Mouse (Mus musculus) heart, embryonic 11.5 days (tissue): ENCODE measurements at regions not wholly inside any gene's neighbourhood (a gene's known extent, or its start where the extent isn't known, plus 50 kb on each side); places are given as distances from the start of the nearest gene placed in this dataset.

Experiments used
- ATAC-seq: fragments of 200-750 bp; cut with Nextera tagmentation; replicated peaks from 2 replicates; pipeline ENCODE4 v1.8.0; 2017; ENCODE audit warnings: moderate library complexity; ENCODE audit not compliant: insufficient number of reproducible peaks, low FRiP score, low TSS enrichment
- H3K27ac ChIP-seq: fragments of 300-500 bp; sonication (generic); 2 replicates; pipeline ENCODE4 v1.5.1; 2014; ENCODE audit warnings: mild to moderate bottlenecking, low read depth, low read length
- H3K27me3 ChIP-seq: fragments of 300-500 bp; sonication (generic); 2 replicates; pipeline ENCODE4 v1.6.1; 2014; ENCODE audit warnings: mild to moderate bottlenecking, low read length, mixed read lengths; ENCODE audit not compliant: control insufficient read depth, insufficient read depth
- H3K36me3 ChIP-seq: fragments of 300-500 bp; sonication (generic); 2 replicates; pipeline ENCODE4 v1.6.1; 2014; ENCODE audit warnings: mild to moderate bottlenecking, low read length, moderate library complexity, mixed read lengths; ENCODE audit not compliant: control insufficient read depth, insufficient read depth
- H3K4me1 ChIP-seq: fragments of 300-500 bp; sonication (generic); 2 replicates; pipeline ENCODE4 v1.6.1; 2014; ENCODE audit warnings: low read length; ENCODE audit not compliant: control insufficient read depth, insufficient read depth
- H3K4me2 ChIP-seq: fragments of 300-500 bp; sonication (generic); 2 replicates; pipeline ENCODE4 v1.6.1; 2014; ENCODE audit warnings: mild to moderate bottlenecking, moderate library complexity
- H3K4me3 ChIP-seq: fragments of 300-500 bp; sonication (generic); 2 replicates; pipeline ENCODE4 v1.5.1; 2014; ENCODE audit warnings: low read depth, low read length
- H3K9ac ChIP-seq: fragments of 300-500 bp; sonication (generic); 2 replicates; pipeline ENCODE4 v1.6.1; 2014; ENCODE audit warnings: mild to moderate bottlenecking, low read depth, low read length, moderate library complexity
- H3K9me3 ChIP-seq: fragments of 300-500 bp; sonication (generic); replicated peaks from 2 replicates; pipeline ENCODE4 v1.6.1; 2016; ENCODE audit warnings: low read length; ENCODE audit not compliant: control insufficient read depth
- WGBS: fragments of 180-500 bp; shearing (Covaris S2); extraction: QIAGEN DNeasy Blood & Tissue Kit; methylation state at CpG from one replicate; pipeline ENCODE4 v1.1.7; 2014; ENCODE audit not compliant: insufficient replicate concordance; 5-methylcytosine and 5-hydroxymethylcytosine counted together

DNA sequence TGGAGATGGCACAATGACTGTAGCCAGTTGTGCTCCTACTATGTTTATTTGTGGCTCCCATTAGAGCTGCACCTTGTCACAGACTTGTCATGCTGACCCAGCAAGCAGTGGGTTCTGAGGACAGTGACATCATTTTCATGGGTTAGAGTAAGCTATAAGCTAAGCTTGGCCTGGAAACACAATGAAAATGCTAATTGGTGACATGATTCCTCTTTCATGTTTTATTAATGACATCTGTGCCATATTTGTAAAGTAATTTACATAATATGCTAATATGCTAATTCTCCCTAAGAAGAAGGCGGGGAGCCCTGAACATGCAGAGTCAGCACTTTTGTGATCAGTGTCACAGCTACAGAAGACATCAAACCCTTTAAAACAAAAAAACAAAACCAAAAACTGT lies 168.2 kb downstream of the Irs2 start:
- no peaks in the 10 kb centered on the region for H3K36me3 ChIP-seq
- no peaks in the 10 kb centered on the region for H3K27me3 ChIP-seq
- no peaks in the 10 kb centered on the region for H3K9me3 ChIP-seq
- no peak overlapping the region for H3K27ac ChIP-seq
- no peak overlapping the region for H3K9ac ChIP-seq
- peaks cover 8% of the 10 kb centered on the region for H3K4me1 ChIP-seq
- no peak overlapping the region for H3K4me2 ChIP-seq
- 92% methylated on average over 1 of the region's 1 CpGs for WGBS
- ATAC-seq, result no peak
- H3K4me3 ChIP-seq, result no peak overlapping the region

GRCm38 (mm10) chr8:10835054-10835453 lies 173.2 kb downstream of the Irs2 start:
- Histone ChIP-seq H3K9ac (no peak overlapping the region), H3K9me3 (no peaks in the 10 kb centered on the region), H3K36me3 (no peaks in the 10 kb centered on the region), H3K27ac (no peak overlapping the region), H3K4me2 (no peak overlapping the region), H3K4me3 (no peak overlapping the region), H3K4me1 (no peaks in the 10 kb centered on the region), H3K27me3 (no peaks in the 10 kb centered on the region)
- 68% methylated on average over 6 of the region's 6 CpGs for WGBS
- ATAC-seq, result no peak

DNA sequence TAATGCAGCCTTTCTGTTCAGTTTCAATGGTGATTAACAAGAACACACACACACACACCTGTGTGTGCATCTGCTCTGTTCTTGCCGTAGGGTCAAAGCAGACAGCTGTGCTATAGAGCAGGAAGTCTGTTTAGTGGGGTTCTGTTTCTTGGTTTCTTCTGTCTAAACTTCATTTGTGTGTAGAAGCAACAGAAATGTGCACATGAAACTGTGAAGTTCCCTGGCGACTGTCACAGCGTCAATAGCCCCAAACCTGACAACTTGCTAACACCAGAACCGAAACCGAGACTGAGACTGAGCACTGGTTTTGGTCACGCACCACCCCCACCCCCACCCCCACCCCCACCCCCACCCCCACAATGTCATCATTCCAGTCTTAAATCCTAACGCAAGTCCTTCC lies 176.4 kb downstream of the Irs2 start:
- Histone ChIP-seq H3K4me2 (no peak overlapping the region), H3K4me1 (no peaks in the 10 kb centered on the region), H3K36me3 (no peaks in the 10 kb centered on the region), H3K9ac (no peak overlapping the region), H3K9me3 (no peaks in the 10 kb centered on the region), H3K4me3 (no peak overlapping the region), H3K27me3 (no peaks in the 10 kb centered on the region), H3K27ac (no peak overlapping the region)
- no peak for ATAC-seq
- WGBS, result 81% methylated on average over 7 of the region's 7 CpGs

DNA sequence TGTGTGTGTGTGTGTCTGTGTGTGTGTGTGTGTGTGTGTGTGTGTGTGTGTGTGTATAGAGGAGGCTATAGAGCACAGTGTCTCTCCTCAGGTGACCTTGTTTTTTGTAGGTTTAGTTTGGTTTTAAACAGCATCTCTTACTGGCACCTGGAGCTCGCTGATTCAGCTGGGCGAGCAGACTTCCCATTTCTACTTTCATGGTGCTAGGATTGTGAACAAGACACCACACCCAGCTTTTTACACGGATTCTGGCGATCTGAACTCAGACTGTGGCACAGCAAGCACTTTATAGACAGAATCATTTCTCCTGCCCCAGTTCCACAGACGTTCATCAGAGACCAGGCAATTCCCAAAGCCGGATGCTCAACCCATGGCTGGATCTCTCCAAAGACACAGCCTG lies 177.0 kb downstream of the Irs2 start:
- Histone ChIP-seq H3K36me3 (no peaks in the 10 kb centered on the region), H3K4me2 (no peak overlapping the region), H3K9ac (no peak overlapping the region), H3K4me3 (no peak overlapping the region), H3K4me1 (no peaks in the 10 kb centered on the region), H3K9me3 (no peaks in the 10 kb centered on the region), H3K27ac (no peak overlapping the region), H3K27me3 (no peaks in the 10 kb centered on the region)
- no peak for ATAC-seq
- 80% methylated on average over 6 of the region's 6 CpGs for WGBS

DNA sequence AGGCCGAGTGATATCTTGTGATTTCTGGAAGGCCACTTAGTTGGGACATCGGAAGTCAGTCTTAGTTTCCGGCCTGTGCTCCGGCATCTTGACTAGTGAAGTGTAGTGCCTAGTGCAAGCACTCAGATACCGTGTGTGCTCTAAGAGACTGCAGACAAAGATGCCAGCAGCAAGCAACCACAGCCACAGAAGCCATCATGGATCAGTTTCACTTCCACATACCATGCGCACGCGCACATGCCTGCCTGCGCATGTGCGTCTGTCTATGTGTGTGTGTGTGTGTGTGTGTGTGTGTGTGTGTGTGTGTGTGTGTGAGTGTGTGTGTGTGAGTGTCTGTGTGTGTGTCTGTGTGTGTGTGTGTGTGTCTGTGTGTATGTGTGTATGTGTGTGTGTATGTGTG lies 177.4 kb downstream of the Irs2 start:
- H3K27me3 ChIP-seq, result no peaks in the 10 kb centered on the region
- no peaks in the 10 kb centered on the region for H3K36me3 ChIP-seq
- no peak for ATAC-seq
- no peak overlapping the region for H3K27ac ChIP-seq
- 92% methylated on average over 10 of the region's 10 CpGs for WGBS
- no peak overlapping the region for H3K4me3 ChIP-seq
- H3K4me2 ChIP-seq, result no peak overlapping the region
- no peaks in the 10 kb centered on the region for H3K9me3 ChIP-seq
- no peak overlapping the region for H3K9ac ChIP-seq
- H3K4me1 ChIP-seq, result no peaks in the 10 kb centered on the region

- Histone ChIP-seq H3K9ac (no peak overlapping the region), H3K36me3 (no peaks in the 10 kb centered on the region), H3K27ac (no peak overlapping the region), H3K4me2 (no peak overlapping the region), H3K4me3 (no peak overlapping the region), H3K27me3 (no peaks in the 10 kb centered on the region), H3K4me1 (no peaks in the 10 kb centered on the region), H3K9me3 (no peaks in the 10 kb centered on the region)
- 37% methylated on average over 9 of the region's 9 CpGs for WGBS
- ATAC-seq, result no peak
These were observed 179.7 kb downstream of the Irs2 start for GRCm38 (mm10) chr8:10828580-10828979.

- WGBS, result 69% methylated on average over 6 of the region's 6 CpGs
- no peak overlapping the region for H3K4me2 ChIP-seq
- no peaks in the 10 kb centered on the region for H3K4me1 ChIP-seq
- no peak overlapping the region for H3K4me3 ChIP-seq
- H3K36me3 ChIP-seq, result no peaks in the 10 kb centered on the region
- H3K9ac ChIP-seq, result no peak overlapping the region
- no peaks in the 10 kb centered on the region for H3K9me3 ChIP-seq
- no peak overlapping the region for H3K27ac ChIP-seq
- no peak for ATAC-seq
- no peaks in the 10 kb centered on the region for H3K27me3 ChIP-seq
These were observed 180.7 kb downstream of the Irs2 start for GRCm38 (mm10) chr8:10827560-10827959.

GRCm38 (mm10) chr8:10825981-10826380 lies 182.3 kb downstream of the Irs2 start:
- H3K9me3 ChIP-seq, result no peaks in the 10 kb centered on the region
- ATAC-seq, result no peak
- no peak overlapping the region for H3K4me2 ChIP-seq
- WGBS, result 64% methylated on average over 4 of the region's 4 CpGs
- no peak overlapping the region for H3K27ac ChIP-seq
- no peak overlapping the region for H3K4me3 ChIP-seq
- H3K36me3 ChIP-seq, result no peaks in the 10 kb centered on the region
- no peaks in the 10 kb centered on the region for H3K4me1 ChIP-seq
- H3K27me3 ChIP-seq, result no peaks in the 10 kb centered on the region
- H3K9ac ChIP-seq, result no peak overlapping the region

DNA sequence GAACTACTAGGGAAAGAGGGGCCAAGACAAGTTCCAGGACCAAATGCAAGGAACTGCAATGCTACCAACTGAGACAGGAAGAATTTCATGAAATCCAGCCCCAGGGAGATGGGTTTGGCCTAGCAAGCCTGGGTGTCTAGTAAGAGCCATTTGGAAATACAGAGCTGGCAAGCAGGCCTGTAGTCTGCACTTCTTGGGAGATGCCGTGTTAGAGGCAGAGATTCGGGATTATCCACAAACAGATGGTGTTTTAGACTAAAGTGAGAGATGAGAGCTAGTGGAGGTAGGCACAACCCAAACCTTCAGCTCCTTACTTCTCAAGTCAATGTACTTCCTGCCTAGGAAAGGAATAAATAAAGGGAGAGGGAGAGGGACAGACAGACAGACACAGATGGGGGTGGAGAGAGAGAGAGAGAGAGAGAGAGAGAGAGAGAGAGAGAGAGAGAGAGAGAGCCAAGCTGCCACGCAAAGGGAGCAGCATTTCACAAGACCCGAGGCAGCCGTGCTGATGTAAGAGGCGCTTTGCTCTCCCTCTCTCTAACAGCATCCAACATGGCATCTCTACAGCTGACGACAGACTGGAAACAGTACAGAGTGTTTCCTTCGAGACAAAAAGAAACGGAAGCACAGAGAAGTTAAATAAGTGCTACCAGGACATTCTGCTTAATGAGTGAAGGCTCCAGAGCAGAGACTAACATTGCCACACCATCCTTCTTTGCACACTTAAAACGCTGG lies 182.9 kb downstream of the Irs2 start:
- 55% methylated on average over 10 of the region's 10 CpGs for WGBS
- Histone ChIP-seq H3K4me1 (no peaks in the 10 kb centered on the region), H3K9me3 (no peaks in the 10 kb centered on the region), H3K27me3 (no peaks in the 10 kb centered on the region), H3K4me2 (no peak overlapping the region), H3K27ac (no peak overlapping the region), H3K9ac (no peak overlapping the region), H3K4me3 (no peak overlapping the region), H3K36me3 (no peaks in the 10 kb centered on the region)
- ATAC-seq, result no peak
